Comparison of ENCODE assay signal across 17 mouse cellular contexts in genomic region chr10:126799393-126799792, GRCm38 (mm10).
DNase-seq lines count a peak whose midpoint lies in the region; ATAC-seq and TF ChIP-seq lines count a peak whose summit lies in the region.
"Had no signal": no experiment of that assay in that cellular context is flagged by ENCODE, and none has a peak within 500 bp of the region (broad histone marks: within the 10 kb centered on the region; RNA-seq: fewer than 3 reads in every experiment).

No protein-coding gene starts in this region.

- no peaks in the 10 kb centered on the region for H3K4me1 ChIP-seq in forebrain, embryonic 11.5 days (replicated peaks; ENCODE audit: control insufficient read depth, insufficient read depth, low read length)
- H3K4me1 ChIP-seq in forebrain, embryonic 16.5 days (replicated peaks; ENCODE audit: control insufficient read depth, insufficient read depth, low read length) = no peaks in the 10 kb centered on the region
- H3K4me1 ChIP-seq in testis, adult 2 months (ENCODE audit: control insufficient read depth, insufficient read depth, low read length) = peaks cover 9% of the 10 kb centered on the region
- H3K4me1 ChIP-seq: heart, embryonic 12.5 days; limb, embryonic 10.5 days; liver, embryonic 15.5 days; neural tube, embryonic 13.5 days had no signal

- no peak overlapping the region for H3K27ac ChIP-seq in forebrain, embryonic 11.5 days (ENCODE audit: low read depth, low read length)
- no peak overlapping the region for H3K27ac ChIP-seq in forebrain, embryonic 16.5 days (ENCODE audit: low read length)
- H3K27ac ChIP-seq in left cerebral cortex, adult 2 months = no peak overlapping the region
- no peak overlapping the region for H3K27ac ChIP-seq in testis, adult 2 months (ENCODE audit: control insufficient read depth, insufficient read depth, low read depth, low read length)
- H3K27ac ChIP-seq: limb, embryonic 10.5 days; liver, embryonic 15.5 days; macrophage; neural tube, embryonic 13.5 days had no signal

- no peaks in the 10 kb centered on the region for H3K9me3 ChIP-seq in forebrain, embryonic 11.5 days (ENCODE audit: control insufficient read depth, low read length)
- no peaks in the 10 kb centered on the region for H3K9me3 ChIP-seq in forebrain, embryonic 16.5 days (ENCODE audit: control insufficient read depth, low read length)
- H3K9me3 ChIP-seq: heart, embryonic 12.5 days; limb, embryonic 10.5 days; liver, embryonic 15.5 days; neural tube, embryonic 13.5 days had no signal

- H3K9ac ChIP-seq in forebrain, embryonic 11.5 days (ENCODE audit: low read length) = no peak overlapping the region
- H3K9ac ChIP-seq in forebrain, embryonic 16.5 days (replicated peaks; ENCODE audit: low read depth, low read length) = no peak overlapping the region
- H3K9ac ChIP-seq: heart, embryonic 12.5 days; liver, embryonic 15.5 days; neural tube, embryonic 13.5 days had no signal

- no peaks in the 10 kb centered on the region for H3K27me3 ChIP-seq in forebrain, embryonic 11.5 days (ENCODE audit: control insufficient read depth, insufficient read depth, low read length)
- H3K27me3 ChIP-seq in forebrain, embryonic 16.5 days (replicated peaks; ENCODE audit: control insufficient read depth, insufficient read depth, low read length) = no peaks in the 10 kb centered on the region
- no peaks in the 10 kb centered on the region for H3K27me3 ChIP-seq in testis, adult 2 months (ENCODE audit: control insufficient read depth, insufficient read depth, low read length)
- H3K27me3 ChIP-seq: heart, embryonic 12.5 days; liver, embryonic 15.5 days; neural tube, embryonic 13.5 days had no signal

- peak; percentile 41 for TF ChIP-seq CTCF in left cerebral cortex, adult 2 months (IDR thresholded peaks at IDR 0.05)
- peak; percentile 4; the same call in 1 of the 2 replicates for TF ChIP-seq CTCF in testis, adult 2 months (IDR thresholded peaks at IDR 0.05; ENCODE audit: control insufficient read depth, insufficient read depth, insufficient replicate concordance, low read depth, low read length)

- no peak for TF ChIP-seq POLR2A in testis, adult 2 months (IDR thresholded peaks at IDR 0.05; ENCODE audit: control insufficient read depth, low read depth, low read length)

- intact Hi-C loops in left cerebral cortex, adult 2 months (cut with DNase I) = no loop called here
- intact Hi-C loops in left cerebral cortex, postnatal 10 days (cut with DNase I) = no loop called here

- ATAC-seq in forebrain, embryonic 11.5 days (replicated peaks; ENCODE audit: low FRiP score) = no peak
- ATAC-seq in forebrain, embryonic 16.5 days = no peak

- H3K36me3 ChIP-seq in forebrain, embryonic 11.5 days (ENCODE audit: control insufficient read depth, insufficient read depth, low read length) = no peaks in the 10 kb centered on the region
- no peaks in the 10 kb centered on the region for H3K36me3 ChIP-seq in forebrain, embryonic 16.5 days (ENCODE audit: control insufficient read depth, insufficient read depth)
- no peaks in the 10 kb centered on the region for H3K36me3 ChIP-seq in testis, adult 2 months (ENCODE audit: control insufficient read depth, insufficient read depth, low read length)
- H3K36me3 ChIP-seq: heart, embryonic 12.5 days; limb, embryonic 10.5 days; liver, embryonic 15.5 days; neural tube, embryonic 13.5 days had no signal

- peak; percentile 41 for DNase-seq in forebrain, embryonic 11.5 days (ENCODE audit: low spot score)
- DNase-seq in left cerebral cortex, adult 2 months (ENCODE audit: extremely low spot score in 1 of 2, low spot score in 2 of 2) = no peak
- no peak for DNase-seq in left cerebral cortex, postnatal 10 days (ENCODE audit: extremely low spot score in 1 of 2, low spot score in 2 of 2)
- no peak for DNase-seq in testis, postnatal 14 days (ENCODE audit: low spot score)
- DNase-seq in embryo, embryonic 10.5 days (ENCODE audit: low spot score) = no peak
- DNase-seq in kidney, adult 8-10 months = no peak
- DNase-seq: cerebellum, adult 18-20 months; gastrocnemius, postnatal 14 days; heart, postnatal 4 days; thymus, adult 2 months had no signal

- H3K4me2 ChIP-seq in forebrain, embryonic 11.5 days (ENCODE audit: low read depth, low read length, severe bottlenecking) = no peak overlapping the region
- H3K4me2 ChIP-seq in forebrain, embryonic 16.5 days (ENCODE audit: low read length) = no peak overlapping the region
- H3K4me2 ChIP-seq: heart, embryonic 12.5 days; liver, embryonic 15.5 days; neural tube, embryonic 13.5 days had no signal

- no peak overlapping the region for H3K4me3 ChIP-seq in forebrain, embryonic 11.5 days (ENCODE audit: low read depth, low read length)
- H3K4me3 ChIP-seq in forebrain, embryonic 16.5 days (replicated peaks; ENCODE audit: low read length) = no peak overlapping the region
- no peak overlapping the region for H3K4me3 ChIP-seq in left cerebral cortex, adult 2 months
- no peak overlapping the region for H3K4me3 ChIP-seq in testis, adult 2 months (ENCODE audit: control insufficient read depth, low read depth, low read length)
- H3K4me3 ChIP-seq: heart, embryonic 12.5 days; limb, embryonic 10.5 days; liver, embryonic 15.5 days; neural tube, embryonic 13.5 days had no signal

- WGBS in forebrain, embryonic 11.5 days = 61% methylated on average over 4 of the region's 4 CpGs
- WGBS in forebrain, embryonic 16.5 days = 50% methylated on average over 4 of the region's 4 CpGs
